Mouse (Mus musculus) bone marrow, adult 2 months (tissue): Measurements from ENCODE around the gene Tmprss12. TPM values are rescaled to one million over a fixed set of nuclear protein-coding genes. Genes with fewer than 3 reads are reported as not detected.
"Not testable (repeated sequence)": the region's sequence is repeated elsewhere in the genome, so short reads cannot be mapped to it uniquely, and the experiment has no call there.

Experiments used
- H3K27ac ChIP-seq: fragments of 200-500 bp; 2 replicates; pipeline ENCODE4 v1.5.1; 2012; ENCODE audit warnings: low read depth, mild to moderate bottlenecking, control low read depth, inconsistent platforms, low read length; ENCODE audit not compliant: control insufficient read depth, poor library complexity, insufficient read depth
- H3K4me1 ChIP-seq: fragments of 200-500 bp; 2 replicates; pipeline ENCODE4 v1.6.1; 2011; ENCODE audit warnings: low read length; ENCODE audit not compliant: control insufficient read depth, insufficient read depth
- H3K4me3 ChIP-seq: fragments of 200-500 bp; replicated peaks from 2 replicates; pipeline ENCODE3; 2011; ENCODE audit warnings: mild to moderate bottlenecking, low read depth, low read length, control low read depth; ENCODE audit not compliant: control insufficient read depth
- CTCF ChIP-seq: fragments of 200-500 bp; IDR thresholded peaks from 2 replicates; pipeline ENCODE4 v1.5.1; 2011; ENCODE audit warnings: low read length, control low read depth; ENCODE audit not compliant: control insufficient read depth, insufficient read depth
- POLR2A ChIP-seq: fragments of 200-500 bp; IDR thresholded peaks from 2 replicates; pipeline ENCODE4 v1.6.1; 2011; ENCODE audit warnings: low read depth, mild to moderate bottlenecking, control low read depth, low read length, borderline replicate concordance; ENCODE audit not compliant: control insufficient read depth
- WGBS: fragments of 180-500 bp; shearing (Covaris S2); methylation state at CpG from one replicate; pipeline ENCODE4 v1.1.7; 2018; 5-methylcytosine and 5-hydroxymethylcytosine counted together
- polyA plus RNA-seq: library from polyadenylated mRNA; stranded (reverse); fragments of >200 nt; gene quantifications from 2 replicates; pipeline ENCODE4 v1.2.4, GENCODE M21; 2011; ENCODE audit warnings: low replicate concordance; ENCODE audit not compliant: missing spikeins, insufficient read depth, insufficient read length

Tmprss12 gene
- polyA plus RNA-seq, 1 experiment, result not detected

GRCm38 (mm10) chr15:100307438-100308096 lies 26.9 kb downstream of the Tmprss12 start:
- not testable (repeated sequence) for H3K27ac ChIP-seq, H3K4me3 ChIP-seq, H3K4me1 ChIP-seq
- TF ChIP-seq CTCF, result peak; percentile 34
- WGBS, result 11% methylated on average over 11 of the region's 11 CpGs

- Histone ChIP-seq H3K4me3 (no peak overlapping the region), H3K27ac (no peak overlapping the region), H3K4me1 (no peaks in the 10 kb centered on the region)
- 6% methylated on average over 2 of the region's 2 CpGs for WGBS
- TF ChIP-seq CTCF, result no peak
- no peak for TF ChIP-seq POLR2A
Measured at GRCm38 (mm10) chr15:100312346-100312745, 31.7 kb downstream of the Tmprss12 start.

- Histone ChIP-seq H3K4me3 (no peak overlapping the region), H3K27ac (no peak overlapping the region), H3K4me1 (no peaks in the 10 kb centered on the region)
- 92% methylated on average over 5 of the region's 5 CpGs for WGBS
- no peak for TF ChIP-seq CTCF
- TF ChIP-seq POLR2A, result no peak
Measured at GRCm38 (mm10) chr15:100314448-100315145, 34.0 kb downstream of the Tmprss12 start.

- not testable (repeated sequence) for H3K4me3 ChIP-seq, H3K4me1 ChIP-seq, H3K27ac ChIP-seq
- 20% methylated on average over 4 of the region's 4 CpGs for WGBS
Measured at GRCm38 (mm10) chr15:100318014-100318671, 37.5 kb downstream of the Tmprss12 start.

GRCm38 (mm10) chr15:100319884-100320283 lies 39.2 kb downstream of the Tmprss12 start:
- H3K4me3 ChIP-seq, result no peak overlapping the region
- WGBS, result 56% methylated on average over 1 of the region's 1 CpGs
- H3K27ac ChIP-seq, result no peak overlapping the region
- TF ChIP-seq POLR2A (no peak), CTCF (no peak)
- H3K4me1 ChIP-seq, result no peaks in the 10 kb centered on the region

GRCm38 (mm10) chr15:100320295-100320905 lies 39.8 kb downstream of the Tmprss12 start:
- Histone ChIP-seq H3K27ac (no peak overlapping the region), H3K4me3 (no peak overlapping the region), H3K4me1 (no peaks in the 10 kb centered on the region)
- TF ChIP-seq CTCF (no peak), POLR2A (no peak)
- 52% methylated on average over 9 of the region's 9 CpGs for WGBS

GRCm38 (mm10) chr15:100321134-100321533 lies 40.5 kb downstream of the Tmprss12 start:
- TF ChIP-seq CTCF, result peak; percentile 40; the same call in 1 of the 2 replicates
- TF ChIP-seq POLR2A, result no peak
- Histone ChIP-seq H3K27ac (no peak overlapping the region), H3K4me3 (no peak overlapping the region), H3K4me1 (no peaks in the 10 kb centered on the region)
- 49% methylated on average over 5 of the region's 5 CpGs for WGBS

GRCm38 (mm10) chr15:100324021-100324591 lies 43.5 kb downstream of the Tmprss12 start:
- 69% methylated on average over 12 of the region's 12 CpGs for WGBS
- no peak overlapping the region for H3K4me3 ChIP-seq
- H3K27ac ChIP-seq, result no peak overlapping the region; the same call in 1 of the 2 replicates
- TF ChIP-seq CTCF (no peak), POLR2A (no peak)
- H3K4me1 ChIP-seq, result no peaks in the 10 kb centered on the region

GRCm38 (mm10) chr15:100325235-100325634 lies 44.6 kb downstream of the Tmprss12 start:
- 85% methylated on average over 3 of the region's 3 CpGs for WGBS
- Histone ChIP-seq H3K4me1 (no peaks in the 10 kb centered on the region), H3K27ac (no peak overlapping the region), H3K4me3 (no peak overlapping the region)
- TF ChIP-seq POLR2A (no peak), CTCF (no peak)
